Mouse (Mus musculus): Measurements from ENCODE around the gene Rcn3.

GRCm38 (mm10) chr7:45053931-45054510 is 38.0 kb downstream of the Rcn3 start:
- TF ChIP-seq GATA1 (IDR thresholded peaks at IDR 0.05; ENCODE audit: low read length), result no peak
- TF ChIP-seq TAL1 (IDR thresholded peaks at IDR 0.05; ENCODE audit: low read length), result no peak

Measured in erythroblast, embryonic 14.5 days (primary cell).